Mouse (Mus musculus) olfactory bulb, adult 2 months (tissue): ENCODE measurements at regions not wholly inside any gene's neighbourhood (a gene's known extent, or its start where the extent isn't known, plus 50 kb on each side); places are given as distances from the start of the nearest gene placed in this dataset.

Experiments used
- CTCF ChIP-seq: fragments of 200-500 bp; IDR thresholded peaks from 2 replicates; pipeline ENCODE4 v1.5.1; 2012; ENCODE audit warnings: low read depth, mild to moderate bottlenecking, low read length, moderate library complexity; ENCODE audit not compliant: insufficient read depth
- POLR2A ChIP-seq: fragments of 200-500 bp; IDR thresholded peaks from 2 replicates; pipeline ENCODE4 v1.6.1; 2012; ENCODE audit warnings: mild to moderate bottlenecking, low read depth, low read length, moderate library complexity; ENCODE audit not compliant: insufficient read depth

GRCm38 (mm10) chr2:75431981-75432380, 227.1 kb upstream of the Hnrnpa3 start:
- TF ChIP-seq CTCF (no peak), POLR2A (no peak)
